Mouse (Mus musculus) embryonic fibroblast, embryonic 13.5 days (primary cell): Measurements from ENCODE around the gene Ckb.

ENCODE experiments used
- CTCF ChIP-seq: IDR thresholded peaks from 2 replicates; pipeline ENCODE4 v1.5.1; 2011; ENCODE audit warnings: mild to moderate bottlenecking, control low read depth, low read length, moderate library complexity, borderline replicate concordance; ENCODE audit not compliant: insufficient read depth
- POLR2A ChIP-seq: IDR thresholded peaks from 2 replicates; pipeline ENCODE4 v1.6.1; 2011; ENCODE audit warnings: low read depth, mild to moderate bottlenecking, control low read depth, low read length, moderate library complexity

GRCm38 (mm10) chr12:111670976-111671375 lies 1.2 kb downstream of the Ckb start:
- TF ChIP-seq CTCF (no peak), POLR2A (no peak)
